Mouse (Mus musculus) megakaryocyte progenitor cell, adult 5-6 weeks (primary cell): ENCODE data around the gene Clcn1. TPM values are rescaled to one million over a fixed set of nuclear protein-coding genes. Genes with fewer than 3 reads are reported as not detected.
A peak's percentile ranks its signal among the peaks of the same experiment; 100 is the strongest.

Experiments used
- ATAC-seq: replicated peaks from 2 replicates; pipeline ENCODE4 v1.8.0; 2016; ENCODE audit warnings: mild to moderate bottlenecking, moderate TSS enrichment, inconsistent platforms; ENCODE audit not compliant: poor library complexity
- total RNA-seq, 2 experiments: library from RNA; stranded (forward) in 1 of 2; stranded (reverse) in 1 of 2; fragments of 157-497, 149-512 nt in 1 of 2; fragments of 200-1000 nt in 1 of 2; gene quantifications; 2 replicates each; pipeline versions ENCODE4 v1.2.3 to v1.2.4; 2015 to 2017

Clcn1 gene
- total RNA-seq, 2 experiments from 2014 or later, result not detected

- no peak for ATAC-seq
Observed at GRCm38 (mm10) chr6:42295549-42296094, 9.1 kb downstream of the Clcn1 start.

- ATAC-seq, result peak; percentile 87
Observed at GRCm38 (mm10) chr6:42299362-42299761, 12.9 kb downstream of the Clcn1 start.

GRCm38 (mm10) chr6:42309816-42310378 lies 23.4 kb downstream of the Clcn1 start:
- peak; percentile 64 for ATAC-seq

GRCm38 (mm10) chr6:42310427-42311053 lies 24.1 kb downstream of the Clcn1 start:
- ATAC-seq, result peak; percentile 91

GRCm38 (mm10) chr6:42318293-42318692 lies 31.8 kb downstream of the Clcn1 start:
- ATAC-seq, result no peak

GRCm38 (mm10) chr6:42323371-42324066 lies 37.0 kb downstream of the Clcn1 start:
- no peak for ATAC-seq

GRCm38 (mm10) chr6:42324067-42324481 lies 37.6 kb downstream of the Clcn1 start:
- ATAC-seq, result no peak; the same call in 1 of the 2 replicates

- ATAC-seq, result peak; percentile 2; the same call in 1 of the 2 replicates
Observed at GRCm38 (mm10) chr6:42324482-42325267, 38.2 kb downstream of the Clcn1 start, which contains the start of gene Fam131b. Fam131b (minus strand) TSS chr6:42324643.

- ATAC-seq, result peak; percentile 77
Observed at GRCm38 (mm10) chr6:42325268-42325609, 38.8 kb downstream of the Clcn1 start.

- ATAC-seq, result peak; percentile 51
Observed at GRCm38 (mm10) chr6:42326509-42326908, 40.0 kb downstream of the Clcn1 start.

- ATAC-seq, result peak; percentile 43
Observed at GRCm38 (mm10) chr6:42328757-42329156, 42.3 kb downstream of the Clcn1 start.

- no peak for ATAC-seq
Observed at GRCm38 (mm10) chr6:42330216-42330615, 43.7 kb downstream of the Clcn1 start.

GRCm38 (mm10) chr6:42330946-42331345 lies 44.5 kb downstream of the Clcn1 start:
- ATAC-seq, result no peak

- ATAC-seq, result no peak; the same call in 1 of the 2 replicates
Observed at GRCm38 (mm10) chr6:42339189-42339588, 52.7 kb downstream of the Clcn1 start.

GRCm38 (mm10) chr6:42339981-42340380 lies 53.5 kb downstream of the Clcn1 start:
- ATAC-seq, result no peak

- no peak for ATAC-seq
Observed at GRCm38 (mm10) chr6:42342171-42342570, 55.7 kb downstream of the Clcn1 start.

- peak; percentile 68 for ATAC-seq
Observed at GRCm38 (mm10) chr6:42343361-42344120, 57.1 kb downstream of the Clcn1 start.

- ATAC-seq, result peak; percentile 47
Observed at GRCm38 (mm10) chr6:42344255-42344654, 57.8 kb downstream of the Clcn1 start.

GRCm38 (mm10) chr6:42348281-42349005 lies 62.0 kb downstream of the Clcn1 start:
- ATAC-seq, result no peak
